Mouse (Mus musculus) large intestine, adult 2 months (tissue): Measurements from ENCODE around the gene Hyal3. TPM values are rescaled to one million over a fixed set of nuclear protein-coding genes. Genes with fewer than 3 reads are reported as not detected.
"Not testable (repeated sequence)": the region's sequence is repeated elsewhere in the genome, so short reads cannot be mapped to it uniquely, and the experiment has no call there.

ENCODE experiments used
- DNase-seq: peaks from one replicate; pipeline ENCODE4 v3.0.0-alpha.2; 2012; ENCODE audit warnings: low read depth, low spot score
- WGBS: fragments of 180-500 bp; shearing (Covaris S2); methylation state at CpG from one replicate; pipeline ENCODE4 v1.1.7; 2018; 5-methylcytosine and 5-hydroxymethylcytosine counted together
- polyA plus RNA-seq: library from polyadenylated mRNA; depleted of rRNA; stranded (reverse); fragments of >200 nt; gene quantifications from 2 replicates; pipeline ENCODE4 v1.2.3, GENCODE M21; 2012

Gene Hyal3
- polyA plus RNA-seq, 1 experiment: 0.57 TPM

GRCm38 (mm10) chr9:107549297-107550074 is 31.1 kb upstream of the Hyal3 start:
- WGBS: 87% methylated on average over 20 of the region's 20 CpGs
- no peak for DNase-seq

GRCm38 (mm10) chr9:107550491-107551116 is 30.0 kb upstream of the Hyal3 start:
- 65% methylated on average over 23 of the region's 23 CpGs for WGBS
- no peak for DNase-seq

GRCm38 (mm10) chr9:107551117-107551889 is 29.3 kb upstream of the Hyal3 start, which contains the start of gene Rassf1:
TSS of gene Rassf1 (plus strand) at chr9:107551555.
- DNase-seq: no peak
- 2% methylated on average over 63 of the region's 63 CpGs for WGBS

GRCm38 (mm10) chr9:107551890-107552355 is 28.7 kb upstream of the Hyal3 start:
- 36% methylated on average over 8 of the region's 8 CpGs for WGBS
- DNase-seq: no peak

- WGBS: 80% methylated on average over 5 of the region's 5 CpGs
- DNase-seq: no peak
Observed at GRCm38 (mm10) chr9:107552690-107553393, 27.8 kb upstream of the Hyal3 start.

- WGBS: 8% methylated on average over 37 of the region's 37 CpGs
- DNase-seq: no peak
Observed at GRCm38 (mm10) chr9:107553541-107554318, 26.9 kb upstream of the Hyal3 start.

GRCm38 (mm10) chr9:107554319-107554825 is 26.2 kb upstream of the Hyal3 start:
- WGBS: under 1% methylated on average over 53 of the region's 53 CpGs
- peak; percentile 87 for DNase-seq

GRCm38 (mm10) chr9:107555031-107555457 is 25.6 kb upstream of the Hyal3 start:
- DNase-seq: no peak
- under 1% methylated on average over 23 of the region's 23 CpGs for WGBS

GRCm38 (mm10) chr9:107555701-107556100 is 24.9 kb upstream of the Hyal3 start:
- no peak for DNase-seq

GRCm38 (mm10) chr9:107556346-107556745 is 24.3 kb upstream of the Hyal3 start:
- WGBS: 28% methylated on average over 3 of the region's 3 CpGs
- no peak for DNase-seq

More at GRCm38 (mm10) chr9:107555701-107556100, 24.9 kb upstream of the Hyal3 start:
- WGBS: 14% methylated on average over 2 of the region's 2 CpGs

- peak; percentile 89 for DNase-seq
- WGBS: under 1% methylated on average over 46 of the region's 46 CpGs
Observed at GRCm38 (mm10) chr9:107563029-107563581, 17.5 kb upstream of the Hyal3 start, which contains the start of gene Tusc2. TSS of gene Tusc2 (plus strand) at chr9:107563255.

GRCm38 (mm10) chr9:107565556-107565955 is 15.1 kb upstream of the Hyal3 start:
- 48% methylated on average over 5 of the region's 5 CpGs for WGBS

GRCm38 (mm10) chr9:107566041-107566709 is 14.4 kb upstream of the Hyal3 start:
- peak; percentile 83 for DNase-seq

More at GRCm38 (mm10) chr9:107565556-107565955, 15.1 kb upstream of the Hyal3 start:
- not testable (repeated sequence) for DNase-seq

GRCm38 (mm10) chr9:107566855-107567254 is 13.8 kb upstream of the Hyal3 start:
- no peak for DNase-seq
- WGBS: 29% methylated on average over 3 of the region's 3 CpGs

More at GRCm38 (mm10) chr9:107566041-107566709, 14.4 kb upstream of the Hyal3 start:
- 14% methylated on average over 15 of the region's 15 CpGs for WGBS

- DNase-seq: no peak
Observed at GRCm38 (mm10) chr9:107567702-107568319, 12.8 kb upstream of the Hyal3 start, which contains the start of gene Hyal2. TSS of gene Hyal2 (plus strand) at chr9:107567945.

GRCm38 (mm10) chr9:107568331-107569261 is 12.0 kb upstream of the Hyal3 start:
- DNase-seq: peak; percentile 82
- 0% methylated on average over 41 of the region's 41 CpGs for WGBS

More at GRCm38 (mm10) chr9:107567702-107568319, 12.8 kb upstream of the Hyal3 start, which contains the start of gene Hyal2:
- 16% methylated on average over 18 of the region's 18 CpGs for WGBS
